Mouse (Mus musculus): ENCODE measurements around the gene Asrgl1. TPM values are rescaled to one million over a fixed set of nuclear protein-coding genes. Genes with fewer than 3 reads are reported as not detected.
"Not testable (repeated sequence)": the region's sequence is repeated elsewhere in the genome, so short reads cannot be mapped to it uniquely, and the experiment has no call there.

Gene Asrgl1
- polyA plus RNA-seq, 1 experiment from 2014 or later = 16.5 TPM

DNA sequence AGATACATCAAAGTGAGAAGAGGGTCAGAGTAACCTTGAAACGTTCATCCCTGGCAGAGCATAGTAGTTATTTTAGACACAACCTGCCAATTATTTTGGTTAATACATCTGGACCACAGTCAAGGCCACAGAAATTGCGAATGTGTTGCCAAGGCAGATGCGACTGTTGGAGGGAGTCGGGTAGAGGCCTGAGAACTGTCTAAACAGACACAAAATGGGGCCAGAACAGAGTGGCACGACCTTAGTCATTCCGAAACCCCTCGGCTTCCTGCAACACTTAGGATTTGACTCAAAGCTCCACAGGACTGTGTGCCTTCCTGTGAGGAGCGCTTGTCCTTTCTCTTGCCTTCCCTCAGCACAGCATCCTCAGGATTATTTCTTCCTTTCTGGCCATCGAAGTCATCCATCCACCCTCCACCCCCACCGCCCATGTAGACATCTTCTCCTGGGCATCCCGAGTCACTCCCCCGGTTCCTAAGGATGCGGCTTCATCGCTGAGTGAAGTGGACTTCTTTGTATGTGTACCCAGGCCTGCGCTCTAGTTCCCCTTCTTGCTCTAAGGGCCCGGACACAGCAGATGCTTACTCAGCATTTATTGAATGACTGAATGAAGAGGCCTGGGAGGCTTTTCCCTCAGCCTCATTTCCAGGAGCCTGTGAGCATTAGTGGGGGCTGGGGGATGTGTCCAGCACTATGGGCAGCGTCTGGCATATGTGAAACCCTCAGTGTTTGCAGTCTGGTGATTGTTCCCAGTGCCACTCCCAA lies 35.0 kb downstream of the Asrgl1 start:
- WGBS = 87% methylated on average over 17 of the region's 17 CpGs
- Histone ChIP-seq H3K27me3 (replicated peaks) (no peaks in the 10 kb centered on the region), H3K4me1 (no peaks in the 10 kb centered on the region), H3K4me2 (replicated peaks) (no peak overlapping the region), H3K27ac (no peak overlapping the region), H3K36me3 (no peaks in the 10 kb centered on the region), H3K4me3 (no peak overlapping the region), H3K9me3 (no peaks in the 10 kb centered on the region), H3K9ac (no peak overlapping the region)
- ATAC-seq (ENCODE audit: low FRiP score, low read depth) = no peak

- H3K36me3 ChIP-seq = no peaks in the 10 kb centered on the region
- H3K27ac ChIP-seq = no peak overlapping the region
- WGBS = 92% methylated on average over 8 of the region's 8 CpGs
- no peak overlapping the region for H3K9ac ChIP-seq
- no peak overlapping the region for H3K4me2 ChIP-seq (replicated peaks)
- H3K4me1 ChIP-seq = no peaks in the 10 kb centered on the region
- H3K27me3 ChIP-seq (replicated peaks) = no peaks in the 10 kb centered on the region
- no peak for ATAC-seq (ENCODE audit: low FRiP score, low read depth)
- no peaks in the 10 kb centered on the region for H3K9me3 ChIP-seq
- no peak overlapping the region for H3K4me3 ChIP-seq
Observed at GRCm38 (mm10) chr19:9099751-9100150, 35.7 kb downstream of the Asrgl1 start.

DNA sequence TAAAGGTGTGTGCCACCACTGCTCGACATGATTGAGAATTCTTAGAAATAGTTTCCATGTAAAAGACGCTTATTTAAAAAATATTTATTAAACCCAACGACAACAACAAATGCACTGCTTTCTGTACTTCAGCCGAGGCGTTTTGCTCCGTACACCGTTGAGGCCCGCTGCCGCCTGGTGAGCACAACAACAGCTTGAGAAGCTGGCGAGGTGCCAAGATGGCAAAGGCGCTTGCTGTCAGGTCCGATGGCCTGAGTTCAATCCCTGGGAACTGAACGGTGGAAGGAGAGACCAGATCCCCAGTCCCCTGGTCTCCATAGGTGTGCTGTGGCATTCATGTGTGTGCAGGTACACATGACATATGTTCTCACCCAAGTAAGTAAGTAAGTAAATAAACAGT lies 38.0 kb downstream of the Asrgl1 start:
- WGBS = 88% methylated on average over 13 of the region's 13 CpGs
- Histone ChIP-seq H3K9ac (no peak overlapping the region), H3K27ac (no peak overlapping the region), H3K4me3 (no peak overlapping the region), H3K36me3 (no peaks in the 10 kb centered on the region), H3K4me2 (replicated peaks) (no peak overlapping the region), H3K9me3 (no peaks in the 10 kb centered on the region), H3K27me3 (replicated peaks) (no peaks in the 10 kb centered on the region), H3K4me1 (no peaks in the 10 kb centered on the region)
- ATAC-seq (ENCODE audit: low FRiP score, low read depth) = no peak

DNA sequence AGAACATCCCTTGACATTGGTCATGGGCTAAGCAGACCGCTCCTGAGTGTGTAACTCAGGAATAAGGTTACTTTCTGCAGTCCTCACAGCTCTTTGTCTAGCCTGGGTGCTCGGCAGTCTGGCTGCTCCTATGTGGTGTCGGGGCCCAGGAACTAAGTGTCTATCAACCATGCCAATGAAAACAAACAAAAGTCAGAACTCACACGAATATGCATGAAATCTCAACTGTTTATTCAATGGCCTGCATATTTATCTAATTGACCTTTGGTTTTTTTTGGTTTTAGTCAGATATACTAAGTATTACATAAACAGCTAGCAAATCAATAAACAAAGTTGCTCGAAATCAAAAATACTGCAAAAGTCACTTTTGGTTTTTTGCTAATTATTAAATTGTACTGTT lies 40.3 kb downstream of the Asrgl1 start:
- WGBS = 78% methylated on average over 5 of the region's 5 CpGs
- no peaks in the 10 kb centered on the region for H3K27me3 ChIP-seq (replicated peaks)
- no peak overlapping the region for H3K27ac ChIP-seq
- H3K36me3 ChIP-seq = no peaks in the 10 kb centered on the region
- no peak overlapping the region for H3K9ac ChIP-seq
- H3K4me1 ChIP-seq = no peaks in the 10 kb centered on the region
- H3K4me2 ChIP-seq (replicated peaks) = no peak overlapping the region
- H3K9me3 ChIP-seq = no peaks in the 10 kb centered on the region
- ATAC-seq (ENCODE audit: low FRiP score, low read depth) = no peak
- no peak overlapping the region for H3K4me3 ChIP-seq

GRCm38 (mm10) chr19:9090709-9091108 lies 44.7 kb downstream of the Asrgl1 start:
- Histone ChIP-seq H3K9me3 (no peaks in the 10 kb centered on the region), H3K4me3 (no peak overlapping the region), H3K4me1 (no peaks in the 10 kb centered on the region), H3K36me3 (no peaks in the 10 kb centered on the region), H3K27me3 (replicated peaks) (no peaks in the 10 kb centered on the region), H3K27ac (no peak overlapping the region), H3K4me2 (replicated peaks) (no peak overlapping the region), H3K9ac (no peak overlapping the region)
- 63% methylated on average over 2 of the region's 2 CpGs for WGBS
- ATAC-seq (ENCODE audit: low FRiP score, low read depth) = no peak

DNA sequence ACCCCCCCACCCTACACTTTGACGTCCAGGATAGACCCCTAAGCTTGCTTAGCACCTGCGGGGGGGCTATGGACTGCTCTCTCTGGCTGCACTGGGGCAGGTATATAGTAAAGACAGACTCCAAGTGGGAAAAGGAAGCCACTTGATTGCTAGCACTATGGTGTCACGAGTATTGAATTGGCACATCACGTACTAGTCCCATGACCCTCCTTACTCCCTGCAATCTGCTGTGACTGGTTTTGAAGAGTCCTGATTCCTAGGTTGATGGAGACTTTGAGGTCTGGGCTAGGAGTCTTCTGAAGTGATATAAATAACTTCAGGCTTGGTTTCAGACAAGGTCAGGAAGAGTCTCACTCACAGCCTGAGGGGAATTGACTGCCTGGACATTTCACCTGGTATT lies 45.2 kb downstream of the Asrgl1 start:
- Histone ChIP-seq H3K9me3 (no peaks in the 10 kb centered on the region), H3K4me2 (replicated peaks) (no peak overlapping the region), H3K9ac (no peak overlapping the region), H3K27ac (no peak overlapping the region), H3K36me3 (no peaks in the 10 kb centered on the region), H3K4me3 (no peak overlapping the region), H3K27me3 (replicated peaks) (no peaks in the 10 kb centered on the region), H3K4me1 (no peaks in the 10 kb centered on the region)
- no peak for ATAC-seq (ENCODE audit: low FRiP score, low read depth)
- WGBS = 76% methylated on average over 4 of the region's 4 CpGs

GRCm38 (mm10) chr19:9087821-9088220 lies 47.6 kb downstream of the Asrgl1 start, which contains the start of gene Scgb1a1:
TSS of gene Scgb1a1 (minus strand) at chr19:9087958.
- H3K36me3 ChIP-seq = no peaks in the 10 kb centered on the region
- no peaks in the 10 kb centered on the region for H3K9me3 ChIP-seq
- no peak within 1 kb of the TSS for H3K27ac ChIP-seq
- H3K4me1 ChIP-seq = no peaks in the 10 kb centered on the region
- no peak for ATAC-seq (ENCODE audit: low FRiP score, low read depth)
- H3K27me3 ChIP-seq (replicated peaks) = no peaks in the 10 kb centered on the region
- H3K9ac ChIP-seq = no peak within 1 kb of the TSS
- WGBS = 82% methylated on average over 4 of the region's 4 CpGs
- H3K4me2 ChIP-seq (replicated peaks) = no peak within 1 kb of the TSS
- H3K4me3 ChIP-seq = no peak within 1 kb of the TSS

DNA sequence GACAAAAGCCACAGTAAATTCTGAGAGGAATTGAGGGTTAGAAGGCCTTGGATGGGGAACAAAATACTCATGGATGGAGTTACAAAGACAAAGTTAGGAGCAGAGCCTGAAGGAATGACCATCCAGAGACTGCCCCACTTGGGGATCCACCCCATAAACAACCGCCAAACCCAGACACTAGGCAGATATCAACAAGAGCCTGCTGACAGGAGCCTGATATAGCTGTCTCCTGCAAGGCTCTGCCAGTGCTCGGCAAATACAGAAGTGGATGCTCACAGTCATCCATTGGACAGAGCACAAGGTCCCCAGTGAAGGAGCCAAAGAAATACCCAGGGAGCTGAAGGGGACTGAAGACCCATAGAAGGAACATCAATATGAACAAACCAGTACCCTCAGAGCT lies 51.5 kb downstream of the Asrgl1 start:
- not testable (repeated sequence) for H3K4me3 ChIP-seq; H3K9me3 ChIP-seq; ATAC-seq (ENCODE audit: low FRiP score, low read depth); H3K27me3 ChIP-seq (replicated peaks); H3K4me1 ChIP-seq; H3K27ac ChIP-seq; H3K36me3 ChIP-seq; H3K4me2 ChIP-seq (replicated peaks); H3K9ac ChIP-seq
- WGBS = 81% methylated on average over 2 of the region's 2 CpGs

GRCm38 (mm10) chr19:9083010-9083355 lies 52.5 kb downstream of the Asrgl1 start:
- H3K9me3 ChIP-seq = no peaks in the 10 kb centered on the region
- no peaks in the 10 kb centered on the region for H3K27me3 ChIP-seq (replicated peaks)
- WGBS = 63% methylated on average over 2 of the region's 2 CpGs
- H3K36me3 ChIP-seq = no peaks in the 10 kb centered on the region
- 0 out of 2 replicates have a peak, but pooled peaks have one; percentile 39 for ATAC-seq (ENCODE audit: low FRiP score, low read depth)
- no peak overlapping the region for H3K4me3 ChIP-seq
- no peak overlapping the region for H3K9ac ChIP-seq
- no peaks in the 10 kb centered on the region for H3K4me1 ChIP-seq
- H3K4me2 ChIP-seq (replicated peaks) = 0 out of 2 replicates have a peak overlapping the region, but pooled peaks have one; percentile 40
- H3K27ac ChIP-seq = no peak overlapping the region

DNA sequence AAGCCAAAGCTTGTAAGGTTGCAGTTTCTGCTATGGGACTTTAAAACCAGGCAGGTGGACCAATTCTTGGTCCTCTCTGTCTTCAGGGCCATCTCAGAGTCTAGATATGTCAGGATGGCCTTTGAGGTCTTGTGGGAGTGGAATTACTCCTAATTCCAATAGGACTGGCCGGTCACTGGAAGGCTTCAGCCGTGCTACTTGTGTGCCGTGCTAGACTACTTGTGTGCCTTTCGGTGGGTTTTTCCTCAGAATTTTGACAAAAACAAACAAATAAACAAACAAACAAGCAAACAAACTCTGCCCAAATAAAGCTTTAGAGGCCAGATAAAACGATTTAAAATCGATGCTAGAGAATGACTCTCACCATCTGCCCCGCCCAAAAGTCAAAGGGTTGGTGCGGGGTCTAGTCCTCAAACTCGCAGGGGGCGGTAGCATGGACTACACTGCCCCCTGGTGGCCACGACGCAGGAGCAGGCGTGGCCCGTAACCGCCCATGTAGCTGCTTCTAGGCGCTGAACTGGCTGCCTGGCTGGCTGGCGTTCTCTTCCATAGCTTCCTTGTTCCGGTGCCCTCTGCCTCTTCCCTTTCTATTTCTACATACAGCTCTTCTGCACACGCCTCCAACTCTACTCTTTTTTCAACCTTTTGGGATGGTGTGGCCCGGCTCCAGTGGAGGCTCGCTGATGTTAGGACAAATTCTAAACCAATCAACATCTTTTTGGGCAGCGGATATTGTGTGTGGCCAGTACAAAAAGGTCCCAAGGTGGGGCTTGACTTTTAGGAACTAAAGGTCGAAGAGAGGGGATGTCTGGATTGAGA lies 53.0 kb downstream of the Asrgl1 start:
- H3K27ac ChIP-seq = no peak overlapping the region
- 12% methylated on average over 23 of the region's 23 CpGs for WGBS

DNA sequence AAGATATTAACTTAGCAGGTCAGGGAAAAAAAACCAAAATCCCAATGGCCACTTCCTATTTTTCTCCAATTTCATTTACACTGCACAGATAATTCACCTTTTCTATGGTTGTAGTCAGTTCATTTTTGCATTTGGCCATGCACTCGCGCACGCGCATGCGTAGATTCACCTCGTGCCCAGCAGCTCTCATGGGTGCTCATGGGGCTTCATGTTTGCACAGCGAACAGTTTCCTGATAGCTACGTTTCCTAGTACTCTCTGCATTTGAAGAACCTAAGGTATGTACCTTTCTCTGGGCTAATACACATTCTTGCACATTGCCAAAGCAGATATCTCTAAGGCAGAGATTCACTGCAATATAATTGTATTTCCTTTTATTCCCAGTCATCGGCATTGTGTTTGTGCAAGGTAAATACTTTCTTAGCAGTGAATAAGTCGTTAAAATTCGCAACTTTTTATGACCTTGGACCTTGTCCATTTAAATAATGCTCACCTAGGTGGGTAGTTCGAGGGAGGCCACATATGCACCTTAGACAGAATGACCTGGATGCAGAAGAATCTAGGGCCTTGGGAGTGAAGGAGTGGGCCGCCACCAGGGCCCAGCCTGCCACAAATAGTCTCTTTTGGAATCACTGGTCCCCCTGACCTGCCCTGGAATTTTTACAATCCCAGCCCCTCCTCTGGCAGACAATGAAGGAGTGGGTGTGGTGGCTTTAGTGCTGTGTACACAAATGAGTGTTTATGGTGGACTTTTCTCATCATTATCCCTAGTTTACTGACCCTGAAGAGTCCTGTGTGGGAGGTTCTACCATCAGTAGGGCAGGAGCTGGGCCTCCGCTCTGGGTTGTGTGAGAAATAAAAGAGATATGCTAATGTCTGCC lies 53.9 kb downstream of the Asrgl1 start:
- no peaks in the 10 kb centered on the region for H3K4me1 ChIP-seq
- H3K27ac ChIP-seq = no peak overlapping the region
- H3K4me3 ChIP-seq = no peak overlapping the region
- no peak overlapping the region for H3K9ac ChIP-seq
- H3K4me2 ChIP-seq (replicated peaks) = peak overlapping the region; percentile 40
- WGBS = 71% methylated on average over 14 of the region's 14 CpGs
- ATAC-seq (ENCODE audit: low FRiP score, low read depth) = peak; percentile 42
- H3K9me3 ChIP-seq = no peaks in the 10 kb centered on the region
- H3K36me3 ChIP-seq = no peaks in the 10 kb centered on the region
- no peaks in the 10 kb centered on the region for H3K27me3 ChIP-seq (replicated peaks)

More for the DNA sequence above, 53.0 kb downstream of the Asrgl1 start:
- H3K4me2 ChIP-seq (replicated peaks) = peak overlapping the region; percentile 40
- no peaks in the 10 kb centered on the region for H3K4me1 ChIP-seq
- H3K36me3 ChIP-seq = no peaks in the 10 kb centered on the region
- no peak overlapping the region for H3K4me3 ChIP-seq
- no peaks in the 10 kb centered on the region for H3K27me3 ChIP-seq (replicated peaks)
- no peak overlapping the region for H3K9ac ChIP-seq
- no peaks in the 10 kb centered on the region for H3K9me3 ChIP-seq
- peak; percentile 95 for ATAC-seq (ENCODE audit: low FRiP score, low read depth)

GRCm38 (mm10) chr19:9079916-9080315 lies 55.5 kb downstream of the Asrgl1 start:
- ATAC-seq (ENCODE audit: low FRiP score, low read depth) = no peak
- no peak overlapping the region for H3K4me2 ChIP-seq (replicated peaks)
- no peaks in the 10 kb centered on the region for H3K9me3 ChIP-seq
- H3K4me3 ChIP-seq = no peak overlapping the region
- no peak overlapping the region for H3K9ac ChIP-seq
- no peaks in the 10 kb centered on the region for H3K4me1 ChIP-seq
- H3K27me3 ChIP-seq (replicated peaks) = no peaks in the 10 kb centered on the region
- 37% methylated on average over 7 of the region's 7 CpGs for WGBS
- H3K36me3 ChIP-seq = no peaks in the 10 kb centered on the region
- H3K27ac ChIP-seq = no peak overlapping the region

Measured in neural tube, embryonic 12.5 days (tissue).